Mouse (Mus musculus) midbrain, embryonic 12.5 days (tissue): ENCODE data around the gene Gm9837. TPM values are rescaled to one million over a fixed set of nuclear protein-coding genes. Genes with fewer than 3 reads are reported as not detected.

Experiments
- ATAC-seq: fragments of 200-750 bp; cut with Nextera tagmentation; 2 replicates; pipeline ENCODE4 v1.8.0; 2017; ENCODE audit warnings: low read depth, moderate TSS enrichment, moderate library complexity; ENCODE audit not compliant: low FRiP score
- H3K27ac ChIP-seq: fragments of 300-500 bp; sonication (generic); replicated peaks from 2 replicates; pipeline ENCODE4 v1.5.1; 2016; ENCODE audit warnings: mild to moderate bottlenecking
- H3K27me3 ChIP-seq: fragments of 300-500 bp; sonication (generic); 2 replicates; pipeline ENCODE4 v1.6.1; 2016; ENCODE audit warnings: mild to moderate bottlenecking
- H3K36me3 ChIP-seq: fragments of 300-500 bp; sonication (generic); 2 replicates; pipeline ENCODE4 v1.6.1; 2016
- H3K4me1 ChIP-seq: fragments of 300-500 bp; sonication (generic); 2 replicates; pipeline ENCODE4 v1.6.1; 2016
- H3K4me2 ChIP-seq: fragments of 300-500 bp; sonication (generic); replicated peaks from 2 replicates; pipeline ENCODE4 v1.6.1; 2016; ENCODE audit warnings: mild to moderate bottlenecking, moderate library complexity
- H3K4me3 ChIP-seq: fragments of 300-500 bp; sonication (generic); 2 replicates; pipeline ENCODE4 v1.5.1; 2016; ENCODE audit warnings: mild to moderate bottlenecking
- H3K9ac ChIP-seq: fragments of 300-500 bp; sonication (generic); replicated peaks from 2 replicates; pipeline ENCODE4 v1.6.1; 2016; ENCODE audit warnings: mild to moderate bottlenecking, moderate library complexity
- H3K9me3 ChIP-seq: fragments of 300-500 bp; sonication (generic); 2 replicates; pipeline ENCODE4 v1.6.1; 2016; ENCODE audit warnings: mild to moderate bottlenecking
- WGBS: fragments of 180-500 bp; shearing (Covaris S2); methylation state at CpG from one replicate; pipeline ENCODE4 v1.1.7; 2016; 5-methylcytosine and 5-hydroxymethylcytosine counted together
- polyA plus RNA-seq: library from polyadenylated mRNA; unstranded; fragments of >200 nt; fragmentation: Nextera tagmentation; extraction: Ambion mirVana; gene quantifications from 2 replicates; pipeline ENCODE4 v1.2.1, GENCODE M21; 2016

Gm9837 gene
- polyA plus RNA-seq, 1 experiment from 2014 or later = not detected

DNA sequence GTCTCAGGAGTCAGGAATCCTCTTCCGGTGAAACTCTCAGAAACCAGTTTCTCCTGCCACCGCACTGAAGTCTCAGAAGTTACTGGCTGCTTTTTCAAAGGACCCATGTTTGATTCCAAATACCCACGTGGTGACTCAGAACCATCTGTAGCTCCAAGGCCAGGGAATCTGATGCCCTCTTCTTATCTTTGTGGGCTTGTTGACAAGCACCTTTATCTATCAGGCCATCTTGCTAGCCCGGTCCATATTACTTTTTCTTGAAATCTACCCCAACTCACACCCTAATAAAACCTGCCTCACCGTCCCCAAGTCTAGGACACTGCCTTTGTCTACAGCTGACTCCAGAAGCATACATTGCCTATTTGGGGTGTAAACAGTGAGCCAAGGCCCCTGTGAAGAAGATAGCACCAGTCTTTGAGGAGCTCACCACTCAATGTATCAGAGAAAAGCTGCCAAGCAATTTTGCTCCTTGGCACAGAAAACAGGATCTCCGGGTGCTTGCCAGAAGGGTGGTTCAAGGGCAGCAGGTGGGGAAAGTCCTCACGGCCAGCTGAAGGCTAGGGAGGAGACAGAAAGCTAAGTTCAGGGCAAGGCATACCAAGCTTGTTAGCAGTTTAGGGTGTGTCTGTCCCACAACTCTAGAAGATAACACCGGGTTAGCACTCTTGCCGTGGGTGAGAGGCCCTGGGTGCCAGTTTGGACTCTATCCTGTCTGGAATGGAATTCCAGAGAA is 13.0 kb upstream of the Gm9837 start:
- Histone ChIP-seq H3K27me3 (peaks cover 84% of the 10 kb centered on the region), H3K4me3 (no peak overlapping the region), H3K9ac (no peak overlapping the region), H3K9me3 (peaks cover 4% of the 10 kb centered on the region; the same call in 1 of the 2 replicates), H3K36me3 (no peaks in the 10 kb centered on the region), H3K4me2 (no peak overlapping the region), H3K27ac (no peak overlapping the region), H3K4me1 (peaks cover 27% of the 10 kb centered on the region)
- 82% methylated on average over 9 of the region's 9 CpGs for WGBS
- ATAC-seq = no peak

GRCm38 (mm10) chr11:53481088-53481730 is 10.9 kb upstream of the Gm9837 start:
- peaks cover 20% of the 10 kb centered on the region for H3K4me1 ChIP-seq
- peaks cover 79% of the 10 kb centered on the region for H3K27me3 ChIP-seq
- peaks cover 4% of the 10 kb centered on the region; the same call in 1 of the 2 replicates for H3K9me3 ChIP-seq
- H3K9ac ChIP-seq = no peak overlapping the region
- no peak for ATAC-seq
- no peak overlapping the region for H3K27ac ChIP-seq
- H3K36me3 ChIP-seq = no peaks in the 10 kb centered on the region
- no peak overlapping the region for H3K4me2 ChIP-seq
- WGBS = 76% methylated on average over 4 of the region's 4 CpGs
- no peak overlapping the region for H3K4me3 ChIP-seq

DNA sequence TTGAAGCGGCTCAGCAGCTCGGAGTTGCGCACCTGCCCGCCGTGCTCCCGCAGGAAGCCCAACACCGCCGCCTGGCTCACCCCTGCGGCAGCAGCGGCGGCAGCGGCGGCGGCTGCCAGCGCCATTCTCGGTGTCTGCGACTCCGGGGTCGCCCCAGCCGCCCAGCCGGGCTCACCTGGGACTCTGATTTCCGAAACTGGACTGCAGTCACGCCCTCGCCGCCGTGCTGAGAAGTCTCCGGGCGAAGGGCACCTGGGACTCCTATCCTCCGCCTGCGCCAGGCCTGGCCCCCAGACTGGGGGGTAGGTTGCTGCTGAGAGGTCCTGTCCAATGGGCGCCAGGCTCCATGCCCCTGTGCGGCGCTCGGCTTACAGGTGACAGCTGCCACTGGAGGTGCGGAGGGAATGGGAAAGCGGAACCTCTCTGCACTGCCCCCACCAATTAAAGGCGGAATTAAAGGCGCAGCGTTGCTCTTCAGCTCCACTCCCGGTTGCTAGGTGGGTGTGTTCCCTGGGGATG is 9.6 kb upstream of the Gm9837 start, which contains the start of the genes Gm9945 and Sowaha:
Gene Gm9945 (plus strand): TSS at position 384 of the 519 bp plus-strand sequence.
Gene Sowaha (minus strand): TSS at position 492 of the 519 bp plus-strand sequence.
- WGBS = 5% methylated on average over 34 of the region's 40 CpGs
- Histone ChIP-seq H3K4me2 (peak within 1 kb of the TSS; percentile 59), H3K27ac (no peak within 1 kb of the TSS), H3K9ac (peak within 1 kb of the TSS; percentile 28; the same call in 1 of the 2 replicates), H3K4me1 (peaks cover 30% of the 10 kb centered on the region), H3K4me3 (peak within 1 kb of the TSS; percentile 43), H3K36me3 (no peaks in the 10 kb centered on the region), H3K27me3 (peaks cover 82% of the 10 kb centered on the region), H3K9me3 (peaks cover 4% of the 10 kb centered on the region; the same call in 1 of the 2 replicates)
- ATAC-seq = no peak

- Histone ChIP-seq H3K4me1 (peaks cover 30% of the 10 kb centered on the region), H3K27ac (no peak overlapping the region), H3K4me3 (peak overlapping the region; percentile 43), H3K9ac (peak overlapping the region; percentile 28; the same call in 1 of the 2 replicates), H3K4me2 (peak overlapping the region; percentile 59), H3K36me3 (no peaks in the 10 kb centered on the region), H3K27me3 (peaks cover 87% of the 10 kb centered on the region), H3K9me3 (peaks cover 4% of the 10 kb centered on the region; the same call in 1 of the 2 replicates)
- 2% methylated on average over 60 of the region's 62 CpGs for WGBS
- ATAC-seq = peak; percentile 49; the same call in 1 of the 2 replicates
Measured at GRCm38 (mm10) chr11:53479171-53479782, 9.0 kb upstream of the Gm9837 start.

- peak overlapping the region; percentile 59 for H3K4me2 ChIP-seq
- peaks cover 30% of the 10 kb centered on the region for H3K4me1 ChIP-seq
- H3K27me3 ChIP-seq = peaks cover 89% of the 10 kb centered on the region
- H3K4me3 ChIP-seq = peak overlapping the region; percentile 43
- H3K9ac ChIP-seq = peak overlapping the region; percentile 28; the same call in 1 of the 2 replicates
- H3K9me3 ChIP-seq = peaks cover 4% of the 10 kb centered on the region; the same call in 1 of the 2 replicates
- no peak overlapping the region for H3K27ac ChIP-seq
- ATAC-seq = no peak
- no peaks in the 10 kb centered on the region for H3K36me3 ChIP-seq
- 6% methylated on average over 79 of the region's 79 CpGs for WGBS
Measured at GRCm38 (mm10) chr11:53478383-53479170, 8.3 kb upstream of the Gm9837 start.

DNA sequence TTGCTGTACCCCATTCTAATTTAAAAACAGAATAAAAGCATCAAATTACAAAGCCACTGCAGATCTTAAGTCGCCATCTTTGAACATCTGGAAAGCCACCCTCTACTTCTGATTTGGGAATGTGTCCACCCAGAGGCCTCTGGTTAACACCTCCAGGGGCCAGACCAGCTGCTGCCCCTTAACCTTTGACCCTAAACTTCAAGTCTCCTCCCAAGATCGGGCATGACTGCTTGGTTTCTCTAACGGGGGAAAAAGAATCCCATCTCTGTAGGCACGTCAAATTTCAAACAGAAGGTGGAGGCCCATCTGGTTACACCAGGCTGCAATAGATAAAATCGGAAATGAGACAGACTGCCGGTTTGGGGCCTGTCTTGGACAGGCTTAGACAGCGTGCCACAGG is 7.6 kb upstream of the Gm9837 start:
- H3K4me1 ChIP-seq = peaks cover 30% of the 10 kb centered on the region

DNA sequence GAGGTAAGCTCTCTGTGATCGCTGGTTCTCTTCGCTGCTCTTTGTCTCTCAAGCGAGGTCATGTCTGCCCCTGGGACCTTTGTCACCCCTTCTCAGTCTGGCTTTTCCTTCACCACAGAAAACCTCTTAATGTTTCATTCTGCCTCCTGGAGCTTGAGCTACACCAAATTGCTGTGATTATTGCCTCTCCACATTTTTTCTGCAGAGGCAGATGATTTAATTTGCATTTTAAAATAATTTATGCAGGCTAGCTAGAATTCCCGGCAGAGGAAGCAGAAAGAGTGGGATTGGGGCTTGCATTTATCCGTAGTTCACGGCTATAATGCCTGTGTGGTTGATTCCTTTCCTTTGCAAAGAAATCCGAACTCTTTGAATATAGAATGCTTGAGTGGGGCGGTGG is 5.3 kb upstream of the Gm9837 start:
- peak overlapping the region; percentile 52 for H3K27ac ChIP-seq
- 12% methylated on average over 8 of the region's 8 CpGs for WGBS

More for the DNA sequence above, 7.6 kb upstream of the Gm9837 start:
- no peak overlapping the region for H3K4me3 ChIP-seq
- WGBS = 36% methylated on average over 7 of the region's 7 CpGs
- no peak for ATAC-seq
- H3K27ac ChIP-seq = no peak overlapping the region
- peaks cover 89% of the 10 kb centered on the region for H3K27me3 ChIP-seq
- H3K9ac ChIP-seq = no peak overlapping the region
- no peaks in the 10 kb centered on the region for H3K36me3 ChIP-seq
- peaks cover 4% of the 10 kb centered on the region; the same call in 1 of the 2 replicates for H3K9me3 ChIP-seq
- H3K4me2 ChIP-seq = no peak overlapping the region

GRCm38 (mm10) chr11:53472709-53473108 is 2.4 kb upstream of the Gm9837 start:
- peaks cover 33% of the 10 kb centered on the region for H3K4me1 ChIP-seq
- H3K36me3 ChIP-seq = no peaks in the 10 kb centered on the region
- no peak overlapping the region for H3K4me2 ChIP-seq
- ATAC-seq = no peak
- H3K4me3 ChIP-seq = no peak overlapping the region
- H3K9ac ChIP-seq = no peak overlapping the region
- no peak overlapping the region for H3K27ac ChIP-seq
- 81% methylated on average over 3 of the region's 3 CpGs for WGBS
- H3K9me3 ChIP-seq = no peaks in the 10 kb centered on the region
- H3K27me3 ChIP-seq = peaks cover 84% of the 10 kb centered on the region

More for the DNA sequence above, 5.3 kb upstream of the Gm9837 start:
- no peak overlapping the region for H3K4me3 ChIP-seq
- H3K4me1 ChIP-seq = peaks cover 35% of the 10 kb centered on the region
- no peak overlapping the region for H3K9ac ChIP-seq
- H3K4me2 ChIP-seq = peak overlapping the region; percentile 46
- H3K36me3 ChIP-seq = no peaks in the 10 kb centered on the region
- H3K27me3 ChIP-seq = peaks cover 89% of the 10 kb centered on the region
- peaks cover 4% of the 10 kb centered on the region; the same call in 1 of the 2 replicates for H3K9me3 ChIP-seq
- no peak for ATAC-seq

DNA sequence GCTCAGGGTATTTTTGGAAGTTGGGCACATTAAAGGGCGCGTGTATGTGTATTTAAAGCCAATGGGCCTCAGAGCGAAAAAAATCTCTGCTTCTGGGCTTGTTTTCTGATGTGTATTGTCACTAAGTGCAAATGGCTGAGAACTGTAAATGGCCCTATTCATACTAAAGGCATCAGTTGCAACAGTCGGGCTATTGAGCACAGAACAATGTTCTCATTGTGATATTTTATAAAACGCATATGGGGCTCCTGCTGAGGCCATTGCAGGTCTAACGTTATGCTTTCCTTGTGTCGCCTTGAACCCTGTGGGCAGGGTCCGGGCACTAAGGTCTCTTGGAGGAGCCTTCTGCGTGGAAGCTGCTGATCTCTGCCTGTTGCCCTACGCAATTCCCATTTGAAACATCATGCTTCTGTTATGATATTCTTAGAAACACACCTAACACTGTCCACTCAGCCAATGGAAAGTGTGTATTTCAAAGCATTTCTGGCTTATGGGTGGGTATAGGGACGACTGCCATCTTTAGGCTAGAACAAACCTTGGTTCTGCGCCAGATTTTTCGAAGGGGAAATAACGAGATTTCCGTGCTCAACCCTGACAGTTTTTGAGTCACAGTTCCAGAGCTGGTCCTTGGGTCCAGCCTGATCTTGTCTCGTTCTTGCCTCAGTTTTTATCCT is 848 bp downstream of the Gm9837 start:
- WGBS = 45% methylated on average over 16 of the region's 16 CpGs
- Histone ChIP-seq H3K27me3 (peaks cover 90% of the 10 kb centered on the region), H3K36me3 (no peaks in the 10 kb centered on the region), H3K4me3 (no peak overlapping the region), H3K27ac (no peak overlapping the region), H3K4me1 (peaks cover 29% of the 10 kb centered on the region), H3K9ac (no peak overlapping the region), H3K9me3 (no peaks in the 10 kb centered on the region), H3K4me2 (peak overlapping the region; percentile 51)
- ATAC-seq = no peak

DNA sequence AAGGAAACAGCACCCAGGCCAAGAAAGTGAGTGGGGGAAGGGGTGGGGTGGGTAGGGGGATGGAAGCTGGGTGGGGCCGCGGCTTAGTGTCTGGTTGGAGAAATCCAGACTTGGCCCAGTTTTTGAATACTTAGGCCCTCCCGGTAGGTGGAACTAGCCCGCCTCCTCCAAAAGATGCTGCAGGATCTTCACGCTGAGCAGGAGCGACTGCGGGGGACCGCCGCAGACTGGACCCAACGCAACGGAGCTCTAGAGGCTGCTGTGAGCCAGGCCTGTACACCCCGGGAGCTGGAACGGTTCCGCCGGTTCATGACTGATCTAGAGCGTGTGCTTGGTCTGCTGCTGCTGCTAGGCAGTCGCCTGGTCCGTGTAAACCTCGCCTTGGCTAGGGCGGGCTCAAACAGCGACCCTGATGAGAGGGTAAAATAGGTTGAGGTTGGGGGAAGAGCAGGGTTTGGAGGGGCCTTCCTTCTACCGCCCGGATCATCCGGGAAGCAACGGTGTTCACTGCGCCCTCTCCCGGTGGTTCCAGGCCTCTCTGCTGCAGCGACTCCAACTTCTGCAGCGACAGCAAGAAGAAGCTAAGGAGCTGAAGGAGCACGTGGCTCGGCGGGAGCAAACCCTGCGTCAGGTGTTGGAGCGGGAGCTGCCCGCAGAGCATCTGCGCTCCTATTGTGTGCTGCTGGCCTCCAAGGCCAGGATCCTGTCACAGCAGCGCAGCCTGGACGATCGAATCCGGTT is 3.9 kb downstream of the Gm9837 start:
- 5% methylated on average over 40 of the region's 40 CpGs for WGBS

More for the DNA sequence above, 3.9 kb downstream of the Gm9837 start:
- Histone ChIP-seq H3K9me3 (no peaks in the 10 kb centered on the region), H3K27ac (no peak overlapping the region), H3K9ac (0 out of 2 replicates have a peak overlapping the region, but pooled peaks have one; percentile 39), H3K4me3 (peak overlapping the region; percentile 28), H3K4me2 (peak overlapping the region; percentile 49), H3K4me1 (peaks cover 39% of the 10 kb centered on the region), H3K36me3 (no peaks in the 10 kb centered on the region), H3K27me3 (peaks cover 95% of the 10 kb centered on the region)
- ATAC-seq = peak; percentile 55; the same call in 1 of the 2 replicates
